Mouse (Mus musculus) liver, embryonic 12.5 days (tissue): ENCODE measurements around the gene Cds1. TPM values are rescaled to one million over a fixed set of nuclear protein-coding genes. Genes with fewer than 3 reads are reported as not detected.

Experiments used
- ATAC-seq: fragments of 200-750 bp; cut with Nextera tagmentation; 2 replicates; pipeline ENCODE4 v1.8.0; 2017; ENCODE audit warnings: moderate number of reproducible peaks, mild to moderate bottlenecking, moderate library complexity
- H3K27ac ChIP-seq: fragments of 300-500 bp; sonication (generic); 2 replicates; pipeline ENCODE4 v1.5.1; 2016; ENCODE audit warnings: mild to moderate bottlenecking
- H3K27me3 ChIP-seq: fragments of 300-500 bp; sonication (generic); replicated peaks from 2 replicates; pipeline ENCODE4 v1.6.1; 2016; ENCODE audit warnings: mild to moderate bottlenecking, moderate library complexity
- H3K36me3 ChIP-seq: fragments of 300-500 bp; sonication (generic); 2 replicates; pipeline ENCODE4 v1.6.1; 2016; ENCODE audit warnings: mild to moderate bottlenecking, moderate library complexity
- H3K4me1 ChIP-seq: fragments of 300-500 bp; sonication (generic); 2 replicates; pipeline ENCODE4 v1.6.1; 2016
- H3K4me2 ChIP-seq: fragments of 300-500 bp; sonication (generic); 2 replicates; pipeline ENCODE4 v1.6.1; 2016; ENCODE audit warnings: mild to moderate bottlenecking, moderate library complexity
- H3K4me3 ChIP-seq: fragments of 300-500 bp; sonication (generic); 2 replicates; pipeline ENCODE4 v1.5.1; 2016; ENCODE audit warnings: mild to moderate bottlenecking, moderate library complexity
- H3K9ac ChIP-seq: fragments of 300-500 bp; sonication (generic); 2 replicates; pipeline ENCODE4 v1.6.1; 2016; ENCODE audit warnings: mild to moderate bottlenecking, moderate library complexity
- H3K9me3 ChIP-seq: fragments of 300-500 bp; sonication (generic); replicated peaks from 2 replicates; pipeline ENCODE4 v1.6.1; 2016; ENCODE audit warnings: mild to moderate bottlenecking, moderate library complexity
- WGBS: fragments of 180-500 bp; shearing (Covaris S2); methylation state at CpG from one replicate; pipeline ENCODE4 v1.1.7; 2016; ENCODE audit not compliant: insufficient replicate concordance; 5-methylcytosine and 5-hydroxymethylcytosine counted together
- polyA plus RNA-seq: library from polyadenylated mRNA; unstranded; fragments of >200 nt; fragmentation: Nextera tagmentation; extraction: Ambion mirVana; gene quantifications from 2 replicates; pipeline ENCODE4 v1.2.1, GENCODE M21; 2016

Cds1 gene
- polyA plus RNA-seq, result 0.42 and 0.68 TPM in 2 replicates

DNA sequence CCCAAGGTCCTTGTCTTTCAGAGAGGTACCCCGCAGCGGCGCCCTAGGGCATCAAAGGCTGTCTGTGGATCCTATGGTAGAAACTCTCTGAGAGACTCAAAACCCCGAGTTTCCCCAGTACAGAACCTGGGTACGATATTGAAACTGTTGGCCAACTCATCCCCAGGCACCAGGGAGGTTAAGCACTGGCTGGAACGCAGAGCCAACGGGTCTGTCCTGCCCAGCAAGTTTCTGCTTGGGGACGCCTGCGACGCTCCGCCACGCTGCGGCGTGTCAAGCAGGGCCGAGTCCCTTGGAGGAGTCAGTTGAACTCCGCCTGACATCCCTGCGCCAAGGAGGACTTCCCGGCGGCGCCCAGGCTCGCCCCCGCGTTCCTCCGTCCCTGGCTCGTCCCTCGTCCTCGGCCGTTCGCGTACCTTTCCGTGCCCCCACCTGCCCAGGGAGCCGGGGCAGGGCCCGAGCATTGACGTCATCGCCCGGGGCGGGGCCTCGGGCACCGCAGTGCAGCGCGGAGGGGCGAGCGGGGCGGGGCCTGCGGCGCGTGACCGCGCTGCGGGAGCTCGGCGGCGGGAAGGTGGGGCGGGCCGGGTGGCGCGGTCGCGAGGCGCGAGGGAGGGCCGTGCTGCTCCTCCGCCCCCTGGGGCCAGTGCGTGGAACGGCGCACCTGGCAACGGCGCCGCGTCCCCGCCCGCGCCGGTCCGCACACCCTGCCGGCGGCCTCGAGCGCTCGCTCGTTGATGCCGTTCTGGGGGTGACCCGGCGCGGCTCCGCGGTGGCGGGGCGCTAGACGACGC lies at the start of gene Cds1:
Cds1 (plus strand) TSS at position 577 of the 794 bp plus-strand sequence.
- Histone ChIP-seq H3K4me1 (peaks cover 16% of the 10 kb centered on the region), H3K27ac (no peak within 1 kb of the TSS), H3K4me3 (peak within 1 kb of the TSS; percentile 60), H3K36me3 (no peaks in the 10 kb centered on the region), H3K27me3 (peaks cover 92% of the 10 kb centered on the region), H3K9me3 (no peaks in the 10 kb centered on the region), H3K9ac (peak within 1 kb of the TSS; percentile 9; the same call in 1 of the 2 replicates), H3K4me2 (peak within 1 kb of the TSS; percentile 90)
- peak; percentile 71 for ATAC-seq
- WGBS, result 4% methylated on average over 79 of the region's 91 CpGs

DNA sequence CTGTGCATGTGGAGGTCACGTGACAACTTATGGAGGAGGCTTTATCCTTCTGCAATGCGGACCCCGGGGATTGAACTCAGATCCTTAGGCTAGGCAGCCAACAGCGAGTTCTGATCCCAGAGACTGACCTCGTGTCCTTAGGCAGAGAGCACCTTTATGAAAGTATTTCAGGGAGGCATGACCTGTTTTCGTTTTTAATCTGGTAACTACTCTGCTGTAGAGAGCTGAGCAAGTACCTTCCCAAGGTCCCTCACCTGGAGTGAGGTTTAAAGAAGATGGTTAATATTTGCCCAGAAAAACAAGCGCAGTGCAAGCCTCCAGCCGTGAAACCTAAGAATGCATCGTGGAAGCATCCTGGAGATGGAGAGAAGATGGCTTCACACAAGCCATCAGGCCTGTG lies 40.7 kb upstream of the Cds1 start:
- Histone ChIP-seq H3K4me2 (no peak overlapping the region), H3K27ac (no peak overlapping the region), H3K4me3 (no peak overlapping the region), H3K9ac (no peak overlapping the region), H3K36me3 (no peaks in the 10 kb centered on the region), H3K27me3 (0 out of 2 replicates have a peak, but pooled peaks cover 4% of the 10 kb centered on the region), H3K4me1 (no peaks in the 10 kb centered on the region), H3K9me3 (no peaks in the 10 kb centered on the region)
- no peak for ATAC-seq
- 65% methylated on average over 9 of the region's 9 CpGs for WGBS

GRCm38 (mm10) chr5:101724756-101725155 lies 40.2 kb upstream of the Cds1 start:
- Histone ChIP-seq H3K4me2 (no peak overlapping the region), H3K4me3 (no peak overlapping the region), H3K4me1 (no peaks in the 10 kb centered on the region), H3K27me3 (0 out of 2 replicates have a peak, but pooled peaks cover 4% of the 10 kb centered on the region), H3K36me3 (no peaks in the 10 kb centered on the region), H3K9me3 (no peaks in the 10 kb centered on the region), H3K27ac (no peak overlapping the region), H3K9ac (no peak overlapping the region)
- 85% methylated on average over 16 of the region's 16 CpGs for WGBS
- ATAC-seq, result no peak

DNA sequence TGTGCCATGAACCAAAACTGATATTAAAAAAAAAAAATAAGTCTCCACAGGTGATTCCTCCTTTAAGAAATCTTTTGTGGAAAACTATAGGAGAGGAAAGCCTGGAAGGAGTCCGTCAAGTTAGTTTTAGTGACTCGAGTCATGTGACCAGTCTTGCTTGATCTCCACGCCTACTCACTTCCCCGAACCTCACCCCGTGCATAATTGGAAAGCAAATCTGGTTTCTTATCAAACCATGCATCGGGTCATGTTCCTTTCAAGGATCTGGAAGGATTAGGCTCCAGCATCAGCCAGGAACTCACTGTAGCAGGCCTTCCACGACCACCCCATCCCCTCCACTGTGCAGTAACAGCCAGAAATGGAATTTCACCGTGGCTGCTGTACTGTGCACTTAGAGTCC lies 39.2 kb upstream of the Cds1 start:
- H3K36me3 ChIP-seq, result no peaks in the 10 kb centered on the region
- ATAC-seq, result no peak
- no peaks in the 10 kb centered on the region for H3K9me3 ChIP-seq
- no peak overlapping the region for H3K4me3 ChIP-seq
- H3K27ac ChIP-seq, result no peak overlapping the region
- H3K27me3 ChIP-seq, result 0 out of 2 replicates have a peak, but pooled peaks cover 3% of the 10 kb centered on the region
- 63% methylated on average over 8 of the region's 8 CpGs for WGBS
- no peak overlapping the region for H3K4me2 ChIP-seq
- H3K4me1 ChIP-seq, result no peaks in the 10 kb centered on the region
- no peak overlapping the region for H3K9ac ChIP-seq

- 67% methylated on average over 6 of the region's 6 CpGs for WGBS
- Histone ChIP-seq H3K27me3 (no peaks in the 10 kb centered on the region), H3K27ac (no peak overlapping the region), H3K36me3 (no peaks in the 10 kb centered on the region), H3K9ac (no peak overlapping the region), H3K4me3 (no peak overlapping the region), H3K9me3 (no peaks in the 10 kb centered on the region), H3K4me1 (no peaks in the 10 kb centered on the region), H3K4me2 (no peak overlapping the region)
- ATAC-seq, result no peak
Measured at GRCm38 (mm10) chr5:101726371-101726770, 38.6 kb upstream of the Cds1 start.

GRCm38 (mm10) chr5:101728304-101728905 lies 36.5 kb upstream of the Cds1 start:
- Histone ChIP-seq H3K9me3 (no peaks in the 10 kb centered on the region), H3K4me3 (no peak overlapping the region), H3K27me3 (no peaks in the 10 kb centered on the region), H3K4me1 (no peaks in the 10 kb centered on the region), H3K36me3 (no peaks in the 10 kb centered on the region), H3K9ac (no peak overlapping the region), H3K27ac (no peak overlapping the region), H3K4me2 (no peak overlapping the region)
- ATAC-seq, result no peak
- WGBS, result 72% methylated on average over 8 of the region's 8 CpGs

- 56% methylated on average over 3 of the region's 3 CpGs for WGBS
- ATAC-seq, result no peak
- Histone ChIP-seq H3K4me3 (no peak overlapping the region), H3K9me3 (no peaks in the 10 kb centered on the region), H3K36me3 (no peaks in the 10 kb centered on the region), H3K27me3 (no peaks in the 10 kb centered on the region; the same call in 1 of the 2 replicates), H3K27ac (no peak overlapping the region), H3K4me1 (no peaks in the 10 kb centered on the region), H3K4me2 (no peak overlapping the region), H3K9ac (no peak overlapping the region)
Measured at GRCm38 (mm10) chr5:101737341-101737740, 27.6 kb upstream of the Cds1 start.

DNA sequence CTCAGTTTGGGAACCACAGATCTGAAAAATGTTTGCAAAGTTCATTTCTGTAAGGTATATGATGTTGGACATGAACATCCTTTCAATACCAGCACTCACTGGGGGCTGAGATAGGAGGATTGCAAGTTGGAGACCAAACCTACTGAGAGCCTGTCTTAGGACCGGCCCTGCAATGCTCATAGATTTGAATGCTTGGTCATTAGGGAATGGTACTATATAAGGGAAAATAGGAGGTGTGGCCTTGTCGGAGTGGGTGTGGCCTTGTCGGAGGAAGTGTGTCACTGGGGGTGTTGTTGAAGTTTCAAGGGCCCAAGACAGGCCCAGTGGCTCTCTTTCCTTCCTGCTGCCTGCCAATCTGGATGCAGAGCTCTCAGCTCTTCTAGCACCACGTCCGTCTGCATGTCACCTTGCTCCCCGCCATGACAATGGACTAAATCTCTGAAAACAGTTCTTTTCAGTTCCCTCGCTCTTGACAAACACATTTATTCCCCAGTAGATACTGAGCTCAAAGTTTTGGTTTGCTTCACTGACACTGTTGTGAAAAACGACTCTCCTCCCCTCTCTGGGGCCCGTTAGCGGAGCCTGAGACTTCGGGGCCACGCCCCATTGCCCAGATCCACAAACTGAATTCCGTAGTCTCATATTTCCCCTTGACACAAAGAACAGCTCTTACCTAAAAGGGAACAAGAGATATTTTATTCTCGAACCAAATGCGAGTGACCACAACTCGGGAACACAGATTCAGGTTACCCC lies 24.3 kb upstream of the Cds1 start:
- ATAC-seq, result no peak
- no peak overlapping the region for H3K4me2 ChIP-seq
- no peak overlapping the region for H3K9ac ChIP-seq
- no peaks in the 10 kb centered on the region for H3K9me3 ChIP-seq
- H3K36me3 ChIP-seq, result no peaks in the 10 kb centered on the region
- H3K27ac ChIP-seq, result no peak overlapping the region
- H3K27me3 ChIP-seq, result no peaks in the 10 kb centered on the region
- no peaks in the 10 kb centered on the region for H3K4me1 ChIP-seq
- H3K4me3 ChIP-seq, result no peak overlapping the region
- 70% methylated on average over 16 of the region's 16 CpGs for WGBS

- 83% methylated on average over 4 of the region's 4 CpGs for WGBS
Measured at GRCm38 (mm10) chr5:101741224-101741591, 23.7 kb upstream of the Cds1 start.

GRCm38 (mm10) chr5:101742014-101742413 lies 22.9 kb upstream of the Cds1 start:
- H3K27me3 ChIP-seq, result no peaks in the 10 kb centered on the region
- no peak overlapping the region for H3K9ac ChIP-seq
- H3K4me1 ChIP-seq, result no peaks in the 10 kb centered on the region
- H3K4me3 ChIP-seq, result no peak overlapping the region
- no peak overlapping the region for H3K4me2 ChIP-seq
- no peaks in the 10 kb centered on the region for H3K9me3 ChIP-seq
- H3K27ac ChIP-seq, result no peak overlapping the region
- 76% methylated on average over 2 of the region's 2 CpGs for WGBS
- H3K36me3 ChIP-seq, result no peaks in the 10 kb centered on the region
- no peak for ATAC-seq

More at GRCm38 (mm10) chr5:101741224-101741591, 23.7 kb upstream of the Cds1 start:
- no peak overlapping the region for H3K4me3 ChIP-seq
- H3K27ac ChIP-seq, result no peak overlapping the region
- no peaks in the 10 kb centered on the region for H3K4me1 ChIP-seq
- no peak overlapping the region for H3K4me2 ChIP-seq
- H3K9me3 ChIP-seq, result no peaks in the 10 kb centered on the region
- H3K27me3 ChIP-seq, result no peaks in the 10 kb centered on the region
- no peak for ATAC-seq
- no peak overlapping the region for H3K9ac ChIP-seq
- H3K36me3 ChIP-seq, result no peaks in the 10 kb centered on the region

GRCm38 (mm10) chr5:101742425-101742824 lies 22.5 kb upstream of the Cds1 start:
- ATAC-seq, result no peak
- H3K27ac ChIP-seq, result no peak overlapping the region
- H3K4me2 ChIP-seq, result no peak overlapping the region
- WGBS, result 86% methylated on average over 8 of the region's 8 CpGs
- H3K9me3 ChIP-seq, result no peaks in the 10 kb centered on the region
- no peak overlapping the region for H3K9ac ChIP-seq
- no peak overlapping the region for H3K4me3 ChIP-seq
- no peaks in the 10 kb centered on the region for H3K4me1 ChIP-seq
- no peaks in the 10 kb centered on the region for H3K27me3 ChIP-seq
- H3K36me3 ChIP-seq, result no peaks in the 10 kb centered on the region

DNA sequence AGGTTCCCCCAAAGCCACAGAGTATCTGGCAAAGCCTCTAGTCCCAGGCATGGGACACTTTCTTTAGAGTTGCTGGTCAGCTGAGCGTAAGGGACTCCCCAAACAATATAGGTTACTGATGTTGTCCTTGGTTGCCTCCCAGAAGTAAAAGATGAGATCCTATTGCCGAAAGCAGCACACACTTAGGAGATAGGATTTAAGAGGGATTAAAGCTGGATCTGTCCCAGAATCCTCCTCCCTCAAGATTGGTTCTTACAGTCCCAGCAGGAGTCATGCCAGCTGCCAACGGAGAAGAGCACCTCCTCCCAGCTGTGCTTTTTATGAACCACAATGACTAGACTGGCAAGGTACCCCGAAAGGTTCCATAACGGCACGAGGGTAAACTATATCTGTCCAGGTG lies 20.0 kb upstream of the Cds1 start:
- no peak overlapping the region for H3K4me3 ChIP-seq
- no peaks in the 10 kb centered on the region for H3K9me3 ChIP-seq
- 60% methylated on average over 6 of the region's 6 CpGs for WGBS
- H3K27me3 ChIP-seq, result no peaks in the 10 kb centered on the region; the same call in 1 of the 2 replicates
- H3K4me2 ChIP-seq, result no peak overlapping the region
- H3K36me3 ChIP-seq, result no peaks in the 10 kb centered on the region
- no peak overlapping the region for H3K9ac ChIP-seq
- no peak overlapping the region for H3K27ac ChIP-seq
- no peaks in the 10 kb centered on the region for H3K4me1 ChIP-seq
- ATAC-seq, result no peak
